Mouse (Mus musculus): ENCODE results near the gene Sv2c.
A peak's percentile ranks its signal among the peaks of the same experiment; 100 is the strongest.

Gene Sv2c

GRCm38 (mm10) chr13:95941861-95942260 lies 190.5 kb downstream of the Sv2c start:
- DNase-seq = no peak

DNA sequence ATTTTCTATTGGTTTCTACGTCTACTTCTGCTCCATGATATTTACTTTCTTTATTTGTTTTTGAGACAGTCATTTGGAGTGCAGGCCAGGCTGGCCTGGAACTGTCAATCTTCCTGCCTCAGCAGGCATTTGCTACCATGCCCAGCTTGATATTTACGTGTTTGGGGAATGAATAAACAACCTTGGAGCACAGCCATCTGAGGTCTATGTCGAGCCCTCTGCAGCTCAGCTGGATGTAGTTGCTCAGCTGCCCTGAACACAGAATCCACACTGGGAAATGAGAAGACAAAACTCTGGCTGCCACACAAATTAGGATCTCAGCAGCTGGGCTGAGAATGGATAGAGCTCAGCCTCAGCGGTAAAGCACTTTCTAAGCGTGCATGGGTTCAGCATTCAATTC lies 191.6 kb downstream of the Sv2c start:
- DNase-seq = no peak

DNA sequence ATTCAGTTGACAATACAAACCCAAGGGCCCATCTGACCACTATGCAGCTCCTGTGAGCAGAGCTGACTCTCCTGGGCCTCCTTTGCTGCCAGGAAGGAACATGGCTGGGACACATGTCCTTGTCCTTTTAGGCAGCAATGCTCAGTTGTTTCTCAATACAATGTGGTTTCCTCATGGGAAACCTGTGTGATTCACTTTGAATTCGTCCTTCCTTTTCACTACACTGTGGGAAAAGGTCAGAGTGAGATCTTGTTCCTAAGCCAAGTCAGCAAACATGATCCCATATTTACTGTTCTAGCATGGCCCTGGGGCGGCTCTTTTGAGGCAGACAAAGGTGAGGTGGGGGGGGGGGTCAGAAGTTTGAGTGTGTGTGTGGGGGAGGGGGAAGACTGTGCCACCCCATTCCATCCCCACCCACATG lies 208.2 kb downstream of the Sv2c start:
- no peak for DNase-seq

DNA sequence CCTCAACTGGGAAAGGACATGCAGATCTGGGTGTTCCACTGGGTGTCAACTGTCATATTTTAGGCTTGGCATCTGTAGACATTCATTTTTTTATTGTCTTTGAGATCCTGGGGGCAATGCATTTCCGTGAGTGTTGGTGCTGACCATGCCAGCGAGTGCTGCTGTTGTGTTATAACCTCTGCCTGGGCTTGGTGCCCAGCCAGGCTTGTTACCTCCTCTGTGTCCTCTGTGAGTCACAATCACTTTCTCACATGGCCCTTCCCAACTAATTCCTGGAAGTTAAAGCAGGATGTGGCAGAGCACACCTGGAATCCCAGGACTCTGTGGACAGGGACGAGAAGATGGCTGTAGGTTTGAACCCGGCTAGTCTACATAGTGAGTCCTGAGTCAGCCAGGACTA lies 209.8 kb downstream of the Sv2c start:
- DNase-seq = no peak

DNA sequence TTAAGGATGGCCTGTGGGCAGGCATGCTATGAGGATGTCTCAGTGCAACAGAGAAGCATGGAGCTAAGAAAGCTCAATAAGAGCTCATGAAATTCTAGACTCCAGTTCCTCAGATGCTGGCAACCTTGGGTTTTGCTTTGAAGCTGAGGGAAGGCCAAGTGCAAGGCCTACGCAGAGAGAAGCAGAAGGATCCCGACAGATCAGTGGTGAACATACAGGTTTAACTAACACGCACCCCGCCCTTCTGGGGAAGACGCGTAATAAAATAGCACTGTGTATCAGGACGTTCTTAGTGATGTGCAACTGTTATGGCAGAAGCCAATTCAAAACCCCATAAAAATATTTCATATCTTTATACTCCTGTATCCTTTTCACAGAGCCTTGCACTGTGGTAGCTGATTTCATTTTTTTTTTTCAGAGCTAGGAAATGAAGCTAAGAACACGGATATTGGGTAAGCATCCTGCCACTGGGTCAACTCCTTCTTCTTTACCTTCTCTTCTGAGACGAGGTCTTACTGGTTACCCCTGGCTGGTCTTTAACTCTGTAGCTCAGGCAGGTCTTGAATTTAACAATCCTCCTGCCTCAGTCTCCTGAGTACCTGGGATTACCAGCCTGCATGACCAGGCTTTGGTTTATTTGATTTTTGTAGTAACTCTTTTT lies 213.6 kb downstream of the Sv2c start:
- no peak for DNase-seq

DNA sequence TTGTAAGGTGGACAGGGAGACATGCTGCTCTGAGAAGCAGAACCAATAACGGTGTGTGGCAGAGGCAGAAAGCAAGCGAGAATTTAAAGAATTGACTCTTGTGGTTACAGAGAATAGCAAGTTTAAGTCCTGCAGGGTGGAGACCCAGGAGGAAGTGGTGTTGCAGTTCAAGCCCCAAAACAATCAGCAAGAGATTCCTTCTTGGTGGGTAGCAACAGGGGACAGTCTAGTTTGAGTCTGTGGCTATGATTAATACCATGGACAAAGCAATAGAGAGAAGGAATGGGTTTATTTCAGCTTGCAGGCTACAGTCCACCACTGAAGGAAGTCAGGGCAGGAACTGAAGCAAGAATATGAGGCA lies 219.4 kb downstream of the Sv2c start:
- no peak for DNase-seq

GRCm38 (mm10) chr13:95912157-95913045 lies 220.0 kb downstream of the Sv2c start:
- DNase-seq = peak; percentile 96 to 98

DNA sequence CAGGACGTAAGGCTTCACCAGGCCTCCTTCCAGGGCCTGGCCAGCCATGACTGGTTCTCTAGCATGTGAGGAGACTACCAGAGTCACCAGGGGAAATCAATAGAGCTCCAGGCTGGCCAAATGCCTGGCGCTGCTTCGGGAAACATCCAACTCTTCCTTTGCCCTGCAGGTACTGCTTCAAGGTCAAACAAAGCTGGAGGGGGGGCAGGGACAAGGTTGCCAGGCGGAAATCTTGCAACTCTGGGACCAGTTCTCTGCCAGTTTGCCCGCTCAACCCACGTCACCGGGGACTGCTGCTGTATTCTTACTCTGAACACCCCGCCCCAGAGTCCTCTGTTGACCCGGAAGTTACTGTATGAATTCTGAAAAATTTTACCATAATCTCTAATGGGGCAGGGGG lies 222.1 kb downstream of the Sv2c start:
- peak; percentile 56 to 62 for DNase-seq

GRCm38 (mm10) chr13:95909244-95909643 lies 223.1 kb downstream of the Sv2c start:
- DNase-seq = no peak
